22 mouse cellular contexts compared by ENCODE assay signal in the genomic region with DNA sequence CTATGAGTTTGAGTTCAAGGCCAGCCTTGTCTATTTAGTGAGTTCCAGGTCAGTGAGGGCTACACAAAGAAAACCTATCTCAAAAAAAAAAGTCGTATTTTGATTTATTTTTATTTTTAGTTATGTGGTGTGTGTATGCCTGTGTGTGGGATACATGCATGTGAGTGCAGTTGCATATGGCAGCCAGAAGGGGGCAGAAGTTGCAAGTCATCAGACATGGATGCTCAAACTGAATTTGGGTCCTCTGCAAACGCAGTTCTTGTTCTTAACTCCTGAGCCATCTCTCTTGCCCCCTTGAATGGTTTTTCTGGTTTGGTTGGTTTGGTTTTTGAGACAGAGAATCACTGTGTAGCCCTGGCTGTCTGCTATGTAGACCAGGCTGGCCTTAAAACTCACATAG. TPM values are rescaled to one million over a fixed set of nuclear protein-coding genes. Genes with fewer than 3 reads are reported as not detected.
DNase-seq lines count a peak whose midpoint lies in the region; ATAC-seq and TF ChIP-seq lines count a peak whose summit lies in the region.
"Had no signal": no experiment of that assay in that cellular context is flagged by ENCODE, and none has a peak within 500 bp of the region (broad histone marks: within the 10 kb centered on the region; RNA-seq: fewer than 3 reads in every experiment).

No protein-coding gene starts in this region.

- TF ChIP-seq RAD21 in MEL (IDR thresholded peaks at IDR 0.05; ENCODE audit: low read depth, low read length): peak; percentile 28

- no peak for DNase-seq in gastrocnemius, adult 2 months
- no peak for DNase-seq in gastrocnemius, postnatal 14 days
- DNase-seq in liver: peak; percentile 20
- no peak for DNase-seq in liver, embryonic 11.5 days (ENCODE audit: low spot score)
- peak; percentile 31 for DNase-seq in MEL (ENCODE audit: low read depth, low spot score)
- no peak for DNase-seq in ovary, adult 18-20 months (ENCODE audit: low spot score)
- DNase-seq in embryo, embryonic 11 days: no peak
- DNase-seq: adrenal gland, postnatal 10 days; cerebellum, adult 11 months; gastrocnemius, postnatal 25 days; kidney, postnatal 4 days; right cerebral cortex, postnatal 4 days had no signal

- H3K4me2 ChIP-seq in liver, embryonic 11.5 days: no peak overlapping the region
- no peak overlapping the region for H3K4me2 ChIP-seq in hindbrain, embryonic 16.5 days (ENCODE audit: low read length)
- H3K4me2 ChIP-seq: heart, embryonic 13.5 days; liver, embryonic 15.5 days had no signal

- no peak overlapping the region for H3K27ac ChIP-seq in gastrocnemius, adult 2 months
- H3K27ac ChIP-seq in liver, embryonic 11.5 days (ENCODE audit: low read depth, low read length): no peak overlapping the region
- no peak overlapping the region for H3K27ac ChIP-seq in MEL (ENCODE audit: control insufficient read depth, low read depth, low read length)
- peak overlapping the region; percentile 29; the same call in 1 of the 2 replicates for H3K27ac ChIP-seq in hindbrain, embryonic 16.5 days (ENCODE audit: low read depth, low read length)
- H3K27ac ChIP-seq: heart, embryonic 13.5 days; liver, embryonic 15.5 days had no signal

- no peaks in the 10 kb centered on the region for H3K4me1 ChIP-seq in liver, embryonic 11.5 days (replicated peaks; ENCODE audit: control insufficient read depth, insufficient read depth, low read length)
- H3K4me1 ChIP-seq in MEL (ENCODE audit: control insufficient read depth in 1 of 2, insufficient read depth in 2 of 2, low read length in 2 of 2): no peaks in the 10 kb centered on the region; a peak in 1 of 4 replicates
- peaks cover 7% of the 10 kb centered on the region for H3K4me1 ChIP-seq in hindbrain, embryonic 16.5 days (ENCODE audit: control insufficient read depth, insufficient read depth, low read depth, low read length)

- no peak overlapping the region for H3K9ac ChIP-seq in liver, embryonic 11.5 days (ENCODE audit: low read depth, low read length)
- H3K9ac ChIP-seq in MEL (ENCODE audit: control insufficient read depth, low read depth, low read length, poor library complexity, severe bottlenecking): no peak overlapping the region
- H3K9ac ChIP-seq in hindbrain, embryonic 16.5 days (ENCODE audit: low read depth, low read length): no peak overlapping the region
- H3K9ac ChIP-seq: heart, embryonic 13.5 days; liver, embryonic 15.5 days had no signal

- H3K4me3 ChIP-seq in gastrocnemius, adult 2 months: no peak overlapping the region
- no peak overlapping the region for H3K4me3 ChIP-seq in liver, embryonic 11.5 days (ENCODE audit: low read depth, low read length)
- H3K4me3 ChIP-seq in MEL (ENCODE audit: control insufficient read depth in 1 of 2, insufficient read depth in 1 of 2, low read depth in 2 of 2, low read length in 2 of 2): no peak overlapping the region
- no peak overlapping the region for H3K4me3 ChIP-seq in hindbrain, embryonic 16.5 days (ENCODE audit: low read length)
- H3K4me3 ChIP-seq: erythroblast, embryonic 14.5 days; heart, embryonic 13.5 days; liver, embryonic 15.5 days had no signal

- no peak for ATAC-seq in liver, embryonic 11.5 days (replicated peaks; ENCODE audit: low FRiP score)
- ATAC-seq in hindbrain, embryonic 16.5 days: no peak
- ATAC-seq: Patski had no signal

- WGBS in liver, embryonic 11.5 days: 73% methylated on average over 2 of the region's 2 CpGs
- 85% methylated on average over 2 of the region's 2 CpGs for WGBS in hindbrain, embryonic 16.5 days

- TF ChIP-seq POLR2A in MEL (IDR thresholded peaks at IDR 0.05; ENCODE audit: control insufficient read depth in 1 of 2, insufficient read depth in 1 of 2, low read depth in 1 of 2, low read length in 2 of 2, poor library complexity in 1 of 2): no peak

- TF ChIP-seq CTCF in gastrocnemius, adult 2 months (IDR thresholded peaks at IDR 0.05): peak; percentile 32; the same call in 1 of the 2 replicates
- TF ChIP-seq CTCF in MEL (IDR thresholded peaks at IDR 0.05 in 2 of 3, conservative IDR thresholded peaks at IDR 0.05 in 1 of 3; ENCODE audit: control insufficient read depth in 1 of 3, insufficient read depth in 1 of 3, low read depth in 2 of 3, low read length in 3 of 3, poor library complexity in 1 of 3, severe bottlenecking in 1 of 3): peak; percentile 37 to 47 (median 46)

- intact Hi-C loops in gastrocnemius, adult 2 months (cut with DNase I): no loop called here
- intact Hi-C loops in gastrocnemius, postnatal 14 days (cut with DNase I; ENCODE audit: low total_unique reads): no loop called here

- no peak for TF ChIP-seq EP300 in MEL (IDR thresholded peaks at IDR 0.05; ENCODE audit: low read depth in 1 of 2, low read length in 2 of 2)

- H3K36me3 ChIP-seq in liver, embryonic 11.5 days (ENCODE audit: control insufficient read depth, insufficient read depth, low read length): no peaks in the 10 kb centered on the region
- H3K36me3 ChIP-seq in MEL (ENCODE audit: control insufficient read depth in 1 of 2, insufficient read depth in 2 of 2, low read length in 2 of 2): no peaks in the 10 kb centered on the region
- no peaks in the 10 kb centered on the region for H3K36me3 ChIP-seq in hindbrain, embryonic 16.5 days (ENCODE audit: control insufficient read depth, insufficient read depth, low read length)
- H3K36me3 ChIP-seq: heart, embryonic 13.5 days; liver, embryonic 15.5 days had no signal

- H3K79me2 ChIP-seq in MEL (ENCODE audit: control insufficient read depth, insufficient read depth, low read length, poor library complexity): no peaks in the 10 kb centered on the region

- no peaks in the 10 kb centered on the region for H3K9me3 ChIP-seq in liver, embryonic 11.5 days (ENCODE audit: control insufficient read depth, low read length)
- no peaks in the 10 kb centered on the region for H3K9me3 ChIP-seq in MEL (replicated peaks; ENCODE audit: insufficient read depth, low read length)
- no peaks in the 10 kb centered on the region for H3K9me3 ChIP-seq in hindbrain, embryonic 16.5 days (ENCODE audit: control insufficient read depth, low read length)
- H3K9me3 ChIP-seq: heart, embryonic 13.5 days; liver, embryonic 15.5 days had no signal

- H3K27me3 ChIP-seq in liver, embryonic 11.5 days (replicated peaks; ENCODE audit: control insufficient read depth, insufficient read depth, low read length): no peaks in the 10 kb centered on the region
- peaks cover 5 to 6% of the 10 kb centered on the region in 2 experiments for H3K27me3 ChIP-seq in MEL (ENCODE audit: control insufficient read depth in 1 of 2, insufficient read depth in 2 of 2, low read length in 2 of 2)
- no peaks in the 10 kb centered on the region; the same call in 1 of the 2 replicates for H3K27me3 ChIP-seq in hindbrain, embryonic 16.5 days (replicated peaks; ENCODE audit: control insufficient read depth, insufficient read depth, low read length)
- H3K27me3 ChIP-seq: heart, embryonic 13.5 days; Patski had no signal

TF ChIP-seq in MEL, 35 proteins besides CTCF, POLR2A, EP300 and RAD21:
- peak; percentile 26 for TF ChIP-seq SMC3 (IDR thresholded peaks at IDR 0.05; ENCODE audit: low read depth, low read length)
- TF ChIP-seq CHD1 (IDR thresholded peaks at IDR 0.05; ENCODE audit: low read depth, low read length): no peak

RNA-seq across cellular contexts. Expression of gene Gm14214, which starts 21.4 kb away (rescaled TPM):
- not detected for total RNA-seq in gastrocnemius, adult 2 months (2021)
- not detected for total RNA-seq in gastrocnemius, postnatal 14 days (2021)
- polyA plus RNA-seq in liver, embryonic 11.5 days (2014; fragmentation: Nextera tagmentation; extraction: Ambion mirVana): not detected in 2 replicates
- total RNA-seq in MEL (2012; rRNA removed): not detected in 2 replicates
- under 1 TPM in 1 of 2 experiments, not detected in 1; 0.17 TPM for polyA plus RNA-seq in MEL (2012; ENCODE audit: insufficient read depth in 1 of 2, insufficient read length in 2 of 2, low read depth in 1 of 2, low replicate concordance in 2 of 2, missing spikeins in 1 of 2)
- polyA plus RNA-seq in hindbrain, embryonic 16.5 days (2015; fragmentation: Nextera tagmentation; extraction: Ambion mirVana): not detected in 2 replicates
- total RNA-seq: adrenal gland, postnatal 10 days; gastrocnemius, postnatal 25 days; megakaryocyte progenitor cell, adult 5-6 weeks had no signal
- polyA plus RNA-seq: C2C12; cortical plate, adult 2 months; erythroblast, embryonic 14.5 days; heart, embryonic 13.5 days; liver, embryonic 15.5 days; Patski; stomach, embryonic 14.5 days; urinary bladder, adult 2 months had no signal

RNA-seq across cellular contexts. Expression of gene Raly, which starts 42.5 kb away (rescaled TPM):
- 10 to 100 TPM; 62.5 to 70.7 TPM for total RNA-seq in gastrocnemius, adult 2 months (2021)
- 10 to 100 TPM; 90.1 to 97.0 TPM for total RNA-seq in gastrocnemius, postnatal 14 days (2021)
- polyA plus RNA-seq in liver, embryonic 11.5 days (2014; fragmentation: Nextera tagmentation; extraction: Ambion mirVana): 59.5 and 66.2 TPM in 2 replicates
- total RNA-seq in MEL (2012; rRNA removed): 214 and 237 TPM in 2 replicates
- 100 to 1,000 TPM in 1 of 2 experiments, not detected in 1; 407 TPM for polyA plus RNA-seq in MEL (2012; ENCODE audit: insufficient read depth in 1 of 2, insufficient read length in 2 of 2, low read depth in 1 of 2, low replicate concordance in 2 of 2, missing spikeins in 1 of 2)
- 22.8 and 23.4 TPM in 2 replicates for polyA plus RNA-seq in hindbrain, embryonic 16.5 days (2015; fragmentation: Nextera tagmentation; extraction: Ambion mirVana)

RNA-seq across cellular contexts. Expression of gene a, which starts 42.8 kb away (rescaled TPM):
- total RNA-seq in gastrocnemius, adult 2 months (2021): not detected
- not detected for total RNA-seq in gastrocnemius, postnatal 14 days (2021)
- 0.62 TPM in 1 of 2 replicates, not detected in the other for polyA plus RNA-seq in liver, embryonic 11.5 days (2014; fragmentation: Nextera tagmentation; extraction: Ambion mirVana)
- total RNA-seq in MEL (2012; rRNA removed): not detected in 2 replicates
- polyA plus RNA-seq in MEL (2012; ENCODE audit: insufficient read depth in 1 of 2, insufficient read length in 2 of 2, low read depth in 1 of 2, low replicate concordance in 2 of 2, missing spikeins in 1 of 2): not detected
- polyA plus RNA-seq in hindbrain, embryonic 16.5 days (2015; fragmentation: Nextera tagmentation; extraction: Ambion mirVana): 1.0 and 1.1 TPM in 2 replicates
- total RNA-seq: adrenal gland, postnatal 10 days; gastrocnemius, postnatal 25 days; megakaryocyte progenitor cell, adult 5-6 weeks had no signal
- polyA plus RNA-seq: C2C12; erythroblast, embryonic 14.5 days; Patski; stomach, embryonic 14.5 days; urinary bladder, adult 2 months had no signal

Comparison
In these comparisons a context has a peak if more than half of its experiments do, and no peak if none do; other contexts are left out.
1. DNase-seq: peak in liver (single experiment) and MEL (single experiment); none in gastrocnemius, adult 2 months (single experiment), gastrocnemius, postnatal 14 days (single experiment), liver, embryonic 11.5 days (single experiment), ovary, adult 18-20 months (single experiment) and embryo, embryonic 11 days (single experiment).